Mouse (Mus musculus) spleen, adult 2 months (tissue): ENCODE data around the gene Atp13a4. TPM values are rescaled to one million over a fixed set of nuclear protein-coding genes. Genes with fewer than 3 reads are reported as not detected.

ENCODE experiments used
- DNase-seq, 2 experiments: peaks; one replicate each; pipeline versions ENCODE4 v3.0.0 to v3.0.0-alpha.2; 2012 to 2021; ENCODE audit warnings: low spot score in 2 of 2, low read depth in 1 of 2
- H3K27ac ChIP-seq: fragments of 200-500 bp; 2 replicates; pipeline ENCODE4 v1.5.1; 2012; ENCODE audit warnings: low read length, inconsistent platforms; ENCODE audit not compliant: insufficient read depth
- H3K27me3 ChIP-seq: fragments of 200-500 bp; 2 replicates; pipeline ENCODE4 v1.6.1; 2012; ENCODE audit warnings: mild to moderate bottlenecking, moderate library complexity, low read length, inconsistent platforms; ENCODE audit not compliant: control insufficient read depth, insufficient read depth
- H3K36me3 ChIP-seq: fragments of 200-500 bp; 2 replicates; pipeline ENCODE4 v1.6.1; 2012; ENCODE audit warnings: mild to moderate bottlenecking, low read length, inconsistent platforms; ENCODE audit not compliant: control insufficient read depth, insufficient read depth
- H3K4me1 ChIP-seq: fragments of 200-500 bp; 2 replicates; pipeline ENCODE4 v1.6.1; 2011; ENCODE audit warnings: inconsistent platforms; ENCODE audit not compliant: control insufficient read depth, insufficient read depth, insufficient read length
- H3K4me3 ChIP-seq: fragments of 200-500 bp; 2 replicates; pipeline ENCODE4 v1.5.1; 2011; ENCODE audit warnings: mild to moderate bottlenecking, inconsistent platforms; ENCODE audit not compliant: insufficient read depth, insufficient read length; ENCODE audit errors: extremely low read depth
- CTCF ChIP-seq: fragments of 200-500 bp; IDR thresholded peaks from 2 replicates; pipeline ENCODE4 v1.5.1; 2011; ENCODE audit warnings: mild to moderate bottlenecking, inconsistent platforms; ENCODE audit not compliant: insufficient read depth, insufficient read length, insufficient replicate concordance; ENCODE audit errors: extremely low read depth
- POLR2A ChIP-seq: fragments of 200-500 bp; IDR thresholded peaks from 2 replicates; pipeline ENCODE4 v1.6.1; 2011; ENCODE audit warnings: low read depth, low read length, inconsistent platforms
- WGBS: fragments of 180-500 bp; shearing (Covaris S2); methylation state at CpG from one replicate; pipeline ENCODE4 v1.1.7; 2018; 5-methylcytosine and 5-hydroxymethylcytosine counted together
- polyA plus RNA-seq: library from polyadenylated mRNA; depleted of rRNA; stranded (reverse); fragments of >200 nt; gene quantifications from 2 replicates; pipeline ENCODE4 v1.2.3, GENCODE M21; 2012; rRNA removed

The Atp13a4 gene
- polyA plus RNA-seq, 1 experiment, result not detected

- Histone ChIP-seq H3K36me3 (no peaks in the 10 kb centered on the region), H3K27ac (no peak overlapping the region), H3K4me3 (no peak overlapping the region), H3K27me3 (no peaks in the 10 kb centered on the region), H3K4me1 (no peaks in the 10 kb centered on the region)
- TF ChIP-seq CTCF (no peak), POLR2A (no peak)
- 86% methylated on average over 2 of the region's 2 CpGs for WGBS
- DNase-seq, result no peak
These were observed 145.6 kb downstream of the Atp13a4 start for GRCm38 (mm10) chr16:29399079-29399478.

GRCm38 (mm10) chr16:29384781-29385180 is 159.9 kb downstream of the Atp13a4 start:
- Histone ChIP-seq H3K27me3 (no peaks in the 10 kb centered on the region), H3K27ac (no peak overlapping the region), H3K4me3 (no peak overlapping the region), H3K4me1 (no peaks in the 10 kb centered on the region), H3K36me3 (no peaks in the 10 kb centered on the region)
- DNase-seq, result no peak
- 88% methylated on average over 4 of the region's 4 CpGs for WGBS
- no peak for TF ChIP-seq POLR2A
- no peak for TF ChIP-seq CTCF

DNA sequence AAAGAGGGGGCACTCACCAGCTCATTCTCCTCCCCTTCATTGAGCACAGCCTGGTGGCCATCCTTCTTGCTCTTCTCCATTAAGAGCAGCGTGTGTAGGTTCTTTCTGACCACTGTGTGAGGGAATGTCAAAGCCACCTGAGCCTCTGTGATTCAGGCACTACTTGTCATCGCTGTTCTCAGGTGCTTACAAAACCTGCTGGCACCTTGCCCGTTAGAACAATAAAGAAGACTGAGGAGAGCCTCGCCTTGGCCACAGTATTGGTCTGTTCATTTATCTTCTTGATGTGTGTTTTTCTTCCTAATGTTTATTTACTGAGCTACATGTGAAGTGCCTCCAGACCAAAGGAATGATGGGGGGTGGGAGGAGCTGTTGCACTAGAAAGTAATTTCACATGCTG is 166.2 kb downstream of the Atp13a4 start, which contains the start of gene Atp13a5:
Gene Atp13a5, minus strand, starts transcription at position 275 of the 400 bp plus-strand sequence.
- 70% methylated on average over 4 of the region's 4 CpGs for WGBS
- H3K36me3 ChIP-seq, result no peaks in the 10 kb centered on the region
- H3K27me3 ChIP-seq, result no peaks in the 10 kb centered on the region
- no peak within 1 kb of the TSS for H3K4me3 ChIP-seq
- H3K27ac ChIP-seq, result no peak within 1 kb of the TSS
- TF ChIP-seq POLR2A (no peak), CTCF (no peak)
- no peak for DNase-seq
- no peaks in the 10 kb centered on the region for H3K4me1 ChIP-seq

DNA sequence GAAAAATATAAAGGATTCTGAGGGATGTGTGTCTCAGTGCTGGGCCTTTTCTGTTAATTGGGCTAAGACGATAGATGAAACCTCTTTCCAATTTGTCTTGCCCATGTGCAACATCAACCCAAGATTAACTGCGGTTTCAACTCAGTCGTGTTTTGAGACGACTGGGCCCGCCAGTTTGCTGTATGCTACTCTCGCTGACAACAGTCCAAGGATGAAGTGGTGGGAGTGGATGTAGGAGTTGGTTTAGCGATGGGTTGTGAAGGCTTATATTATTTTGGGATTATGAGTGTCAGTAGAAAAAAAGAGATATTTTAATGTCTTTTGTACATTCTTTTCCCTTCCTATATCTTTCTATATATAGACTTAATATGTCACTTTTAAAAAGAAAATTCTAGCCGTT is 170.0 kb downstream of the Atp13a4 start:
- 85% methylated on average over 8 of the region's 8 CpGs for WGBS
- Histone ChIP-seq H3K4me1 (no peaks in the 10 kb centered on the region), H3K36me3 (no peaks in the 10 kb centered on the region), H3K27me3 (no peaks in the 10 kb centered on the region), H3K27ac (no peak overlapping the region), H3K4me3 (no peak overlapping the region)
- TF ChIP-seq POLR2A (no peak), CTCF (no peak)
- DNase-seq, result no peak

Other genes starting within 250 kb of the Atp13a4 start
- not detected in 2 replicates for gene Atp13a5, start 166.1 kb downstream of the Atp13a4 start, polyA plus RNA-seq
- gene Opa1, start 34.5 kb upstream of the Atp13a4 start, polyA plus RNA-seq, result 4.3 and 5.5 TPM in 2 replicates